Mouse (Mus musculus): ENCODE measurements around the gene Atad5.

- no peak for TF ChIP-seq POLR2A (IDR thresholded peaks at IDR 0.05; ENCODE audit: low read depth, low read length)
- TF ChIP-seq CTCF (IDR thresholded peaks at IDR 0.05; ENCODE audit: borderline replicate concordance, insufficient read depth, low read length) = no peak
Observed at GRCm38 (mm10) chr11:80078831-80079230, 10.4 kb upstream of the Atad5 start.
